Mouse (Mus musculus) CH12.LX (cell line): Measurements from ENCODE around the gene Slc6a18. TPM values are rescaled to one million over a fixed set of nuclear protein-coding genes. Genes with fewer than 3 reads are reported as not detected.

ENCODE experiments used
- DNase-seq: peaks from one replicate; pipeline ENCODE4 v3.0.0-alpha.2; 2013; ENCODE audit errors: extremely low read depth
- H3K27ac ChIP-seq: 2 replicates; pipeline ENCODE4 v1.5.1; 2012; ENCODE audit warnings: low read depth, mild to moderate bottlenecking, control low read depth, moderate library complexity; ENCODE audit not compliant: insufficient read depth
- H3K27me3 ChIP-seq: replicated peaks from 2 replicates; pipeline ENCODE3; 2012; ENCODE audit warnings: inconsistent platforms
- H3K36me3 ChIP-seq, 2 experiments: replicated peaks in 1 of 2; 2 replicates each; pipeline versions ENCODE3 to v1.6.1; 2012; ENCODE audit warnings: inconsistent platforms in 1 of 2, low read length in 1 of 2, mild to moderate bottlenecking in 1 of 2, mixed read lengths in 1 of 2, moderate library complexity in 1 of 2; ENCODE audit not compliant: control insufficient read depth in 1 of 2, insufficient read depth in 1 of 2
- H3K4me1 ChIP-seq, 2 experiments: 2 replicates each; pipeline ENCODE4 v1.6.1; 2012; ENCODE audit warnings: inconsistent platforms in 1 of 2, moderate library complexity in 1 of 2; ENCODE audit not compliant: insufficient read depth in 2 of 2, control insufficient read depth in 1 of 2
- H3K4me2 ChIP-seq: 2 replicates; pipeline ENCODE4 v1.6.1; 2012; ENCODE audit warnings: low read depth, mild to moderate bottlenecking, control low read depth; ENCODE audit not compliant: poor library complexity, insufficient read depth, severe bottlenecking
- H3K4me3 ChIP-seq, 3 experiments: fragments of 150-350 bp in 1 of 3; sonication (generic) in 1 of 3; replicated peaks in 1 of 3; 2 replicates each; pipeline versions ENCODE3 to v1.5.1; 2011 to 2012; ENCODE audit warnings: low read depth in 2 of 3, low read length in 2 of 3, mild to moderate bottlenecking in 2 of 3, moderate library complexity in 2 of 3, control low read depth in 1 of 3, improper control_type of control experiment in 1 of 3, inconsistent platforms in 1 of 3, mixed read lengths in 1 of 3; ENCODE audit not compliant: poor library complexity in 1 of 3
- H3K79me2 ChIP-seq: replicated peaks from 2 replicates; pipeline ENCODE4 v1.6.1; 2012; ENCODE audit warnings: mild to moderate bottlenecking, moderate library complexity; ENCODE audit not compliant: control insufficient read depth, poor library complexity, insufficient read depth, severe bottlenecking; ENCODE audit errors: extremely low read depth
- H3K9ac ChIP-seq: 2 replicates; pipeline ENCODE4 v1.6.1; 2012; ENCODE audit warnings: low read depth, mild to moderate bottlenecking, control low read depth, moderate library complexity; ENCODE audit not compliant: insufficient read depth
- H3K9me3 ChIP-seq: replicated peaks from 2 replicates; pipeline ENCODE3; 2012; ENCODE audit warnings: low read length, inconsistent platforms, mixed read lengths
- BHLHE40 ChIP-seq: IDR thresholded peaks from 2 replicates; pipeline ENCODE4 v1.6.1; 2011; ENCODE audit warnings: mild to moderate bottlenecking, low read depth, low read length, improper control_type of control experiment
- CHD1 ChIP-seq: IDR thresholded peaks from 2 replicates; pipeline ENCODE4 v1.6.1; 2012; ENCODE audit warnings: low read depth, low read length, improper control_type of control experiment, inconsistent platforms
- CHD2 ChIP-seq: IDR thresholded peaks from 2 replicates; pipeline ENCODE4 v1.6.1; 2011; ENCODE audit warnings: low read length, improper control_type of control experiment
- E2F4 ChIP-seq: IDR thresholded peaks from 2 replicates; pipeline ENCODE4 v1.6.1; 2011; ENCODE audit warnings: low read depth, low read length, improper control_type of control experiment; ENCODE audit not compliant: insufficient replicate concordance
- EP300 ChIP-seq: IDR thresholded peaks from 2 replicates; pipeline ENCODE4 v1.6.1; 2011; ENCODE audit warnings: low read length, improper control_type of control experiment
- GABPA ChIP-seq: IDR thresholded peaks from 2 replicates; pipeline ENCODE4 v1.6.1; 2012; ENCODE audit warnings: low read depth, low read length, improper control_type of control experiment, inconsistent platforms; ENCODE audit not compliant: insufficient replicate concordance
- JUND ChIP-seq: conservative IDR thresholded peaks from 2 replicates; pipeline ENCODE4 v1.6.1; 2011; ENCODE audit warnings: low read depth, low read length, improper control_type of control experiment
- KAT2A ChIP-seq: IDR thresholded peaks from 2 replicates; pipeline ENCODE4 v1.6.1; 2012; ENCODE audit warnings: low read length, improper control_type of control experiment, inconsistent platforms; ENCODE audit not compliant: insufficient replicate concordance
- MAZ ChIP-seq: IDR thresholded peaks from 2 replicates; pipeline ENCODE4 v1.6.1; 2012; ENCODE audit warnings: low read depth, mild to moderate bottlenecking, inconsistent platforms, low read length, improper control_type of control experiment, moderate library complexity
- MXI1 ChIP-seq: IDR thresholded peaks from 2 replicates; pipeline ENCODE4 v1.6.1; 2011; ENCODE audit warnings: mild to moderate bottlenecking, low read depth, low read length, improper control_type of control experiment
- NELFE ChIP-seq: IDR thresholded peaks from 2 replicates; pipeline ENCODE4 v1.6.1; 2011; ENCODE audit warnings: low read depth, low read length, improper control_type of control experiment
- POLR2A ChIP-seq: IDR thresholded peaks from 2 replicates; pipeline ENCODE4 v1.6.1; 2011; ENCODE audit warnings: low read depth, mild to moderate bottlenecking, improper control_type of control experiment, low read length
- RAD21 ChIP-seq: IDR thresholded peaks from 2 replicates; pipeline ENCODE4 v1.6.1; 2011; ENCODE audit warnings: low read depth, mild to moderate bottlenecking, low read length, improper control_type of control experiment, moderate library complexity
- TCF12 ChIP-seq: IDR thresholded peaks from 2 replicates; pipeline ENCODE4 v1.6.1; 2014; ENCODE audit warnings: low read depth, mild to moderate bottlenecking, inconsistent platforms, low read length, improper control_type of control experiment
- UBTF ChIP-seq: IDR thresholded peaks from 2 replicates; pipeline ENCODE4 v1.6.1; 2012; ENCODE audit warnings: low read depth, mild to moderate bottlenecking, inconsistent platforms, low read length, improper control_type of control experiment, moderate library complexity
- USF1 ChIP-seq: IDR thresholded peaks from 2 replicates; pipeline ENCODE4 v1.6.1; 2014; ENCODE audit warnings: low read depth, mild to moderate bottlenecking, inconsistent platforms, low read length, improper control_type of control experiment
- USF2 ChIP-seq: conservative IDR thresholded peaks from 2 replicates; pipeline ENCODE4 v1.6.1; 2011; ENCODE audit warnings: low read depth, low read length, improper control_type of control experiment
- dilution Hi-C: fragments of 300-500 bp; cut with MboI; formaldehyde crosslinking; loops from 2 replicates; pipeline ENCODE4 v1.14.3; 2020; ENCODE audit warnings: low sequenced_read_pairs; ENCODE audit not compliant: extremely low pct_unique_long_range_greater_than_20kb, extremely low pct_ligation_motif_present
- in situ Hi-C: fragments of 300-500 bp; cut with MboI; formaldehyde crosslinking; loops from 3 replicates; pipeline ENCODE4 v1.14.3; 2019; ENCODE audit warnings: low sequenced_read_pairs, low pct_ligation_motif_present, low pct_unique_long_range_greater_than_20kb, mixed read lengths
- polyA plus RNA-seq: library from polyadenylated mRNA; unstranded; fragments of >175 nt; gene quantifications from 2 replicates; pipeline ENCODE4 v1.2.1, GENCODE M21; 2012; ENCODE audit warnings: low read depth; ENCODE audit not compliant: insufficient read length
- total RNA-seq, 2 experiments: library from RNA; depleted of rRNA; stranded (reverse); fragments of 300-350 nt in 1 of 2; fragments of >200 nt in 1 of 2; gene quantifications; 2 replicates each; pipeline ENCODE4 v1.2.3; 2012 to 2014

Gene Slc6a18
- total and polyA plus RNA-seq, 3 experiments = not detected

GRCm38 (mm10) chr13:73702776-73703175 is 25.0 kb upstream of the Slc6a18 start:
- TF ChIP-seq CHD2 (no peak), EP300 (no peak), USF1 (no peak)
- TF ChIP-seq, all 38 proteins: peak for 0
- Histone ChIP-seq H3K79me2 (no peaks in the 10 kb centered on the region), H3K9ac (no peak overlapping the region), H3K27ac (no peak overlapping the region), H3K4me3 (no peak overlapping the region), H3K36me3 (no peaks in the 10 kb centered on the region), H3K27me3 (peaks cover 33% of the 10 kb centered on the region), H3K4me2 (no peak overlapping the region), H3K9me3 (no peaks in the 10 kb centered on the region), H3K4me1 (no peaks in the 10 kb centered on the region)
- dilution Hi-C loops (no loop called here), in situ Hi-C loops (no loop called here)
- no peak for DNase-seq

GRCm38 (mm10) chr13:73701161-73701883 is 23.5 kb upstream of the Slc6a18 start:
- no peaks in the 10 kb centered on the region for H3K79me2 ChIP-seq
- dilution Hi-C loops = no loop called here
- H3K9ac ChIP-seq = no peak overlapping the region
- no peak overlapping the region for H3K27ac ChIP-seq
- no peaks in the 10 kb centered on the region for H3K36me3 ChIP-seq
- peaks cover 46% of the 10 kb centered on the region for H3K27me3 ChIP-seq
- H3K4me3 ChIP-seq = no peak overlapping the region
- no peaks in the 10 kb centered on the region for H3K9me3 ChIP-seq
- no peak for TF ChIP-seq USF2
- TF ChIP-seq NELFE = no peak
- TF ChIP-seq CHD1 = no peak
- no peak for TF ChIP-seq KAT2A
- TF ChIP-seq JUND = no peak
- no peak for TF ChIP-seq BHLHE40
- TF ChIP-seq TCF12 = no peak
- TF ChIP-seq POLR2A = no peak
- TF ChIP-seq CHD2 = no peak
- TF ChIP-seq MXI1 = no peak
- TF ChIP-seq UBTF = no peak
- TF ChIP-seq RAD21 = no peak
- no peak for TF ChIP-seq E2F4
- TF ChIP-seq GABPA = no peak
- no peak for TF ChIP-seq MAZ
- no peak for DNase-seq
- in situ Hi-C loops = no loop called here
- H3K4me2 ChIP-seq = no peak overlapping the region
- no peaks in the 10 kb centered on the region for H3K4me1 ChIP-seq
